Mouse (Mus musculus) embryonic fibroblast, embryonic 13.5 days (primary cell): ENCODE data around the gene Cttn.

ENCODE experiments used
- CTCF ChIP-seq: IDR thresholded peaks from 2 replicates; pipeline ENCODE4 v1.5.1; 2011; ENCODE audit warnings: mild to moderate bottlenecking, control low read depth, low read length, moderate library complexity, borderline replicate concordance; ENCODE audit not compliant: insufficient read depth
- POLR2A ChIP-seq: IDR thresholded peaks from 2 replicates; pipeline ENCODE4 v1.6.1; 2011; ENCODE audit warnings: low read depth, mild to moderate bottlenecking, control low read depth, low read length, moderate library complexity

GRCm38 (mm10) chr7:144447146-144447545 lies 23.7 kb downstream of the Cttn start:
- no peak for TF ChIP-seq POLR2A
- no peak for TF ChIP-seq CTCF
